Mouse (Mus musculus): ENCODE measurements around the gene Adam15.

DNA sequence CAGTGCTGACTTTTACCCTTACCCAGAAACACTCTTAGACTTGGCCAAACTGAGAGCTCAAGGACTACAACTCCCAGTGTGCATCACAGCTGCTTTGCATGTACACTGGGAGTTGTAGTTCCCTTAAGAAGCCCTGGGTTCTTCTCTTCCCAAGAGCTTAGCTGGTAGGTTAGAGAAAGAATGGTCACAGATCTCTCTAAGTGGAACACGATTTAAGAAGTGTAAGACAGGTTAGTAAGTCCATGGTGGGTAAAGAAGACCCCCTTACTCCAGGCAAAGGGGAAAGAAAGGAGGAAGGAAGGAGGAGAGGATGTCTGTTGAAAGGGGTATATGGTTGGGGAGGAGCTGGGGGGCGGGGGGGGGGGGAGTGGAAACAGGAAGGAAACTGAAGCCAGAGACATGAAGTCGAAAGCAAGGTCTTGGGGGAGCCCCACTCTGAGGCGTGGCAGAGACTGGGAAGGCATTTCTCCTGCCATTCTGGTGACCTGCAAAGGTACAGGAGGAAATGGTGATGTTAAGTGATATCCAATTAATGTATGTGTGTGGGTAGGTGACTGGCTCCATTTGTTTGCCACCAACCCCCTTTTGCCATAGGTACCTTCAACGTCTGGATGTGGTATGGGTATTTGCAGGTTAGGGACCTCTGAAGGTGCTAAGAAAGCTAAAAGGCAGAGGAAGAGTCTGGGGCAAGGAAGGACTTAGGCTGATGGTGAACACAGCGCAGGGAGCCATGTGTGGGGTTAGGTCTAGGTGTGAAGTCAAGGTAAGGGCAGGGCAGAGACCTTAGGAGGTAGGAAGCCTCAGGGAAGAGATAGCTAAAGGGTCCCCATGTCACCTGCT is 39.3 kb upstream of the Adam15 start:
- TF ChIP-seq CTCF (IDR thresholded peaks at IDR 0.05; ENCODE audit: extremely low read depth, insufficient read depth, insufficient read length, insufficient replicate concordance) (no peak), POLR2A (IDR thresholded peaks at IDR 0.05; ENCODE audit: low read depth, low read length) (no peak; the same call in 1 of the 2 replicates)
